Mouse (Mus musculus) embryonic facial prominence, embryonic 12.5 days (tissue): ENCODE data around the gene Sptlc3. TPM values are rescaled to one million over a fixed set of nuclear protein-coding genes. Genes with fewer than 3 reads are reported as not detected.

Experiments used
- ATAC-seq: fragments of 200-750 bp; cut with Nextera tagmentation; 2 replicates; pipeline ENCODE4 v1.8.0; 2017; ENCODE audit not compliant: insufficient number of reproducible peaks, insufficient read depth, low FRiP score, low TSS enrichment
- H3K27ac ChIP-seq: fragments of 300-500 bp; sonication (generic); 2 replicates; pipeline ENCODE4 v1.5.1; 2016; ENCODE audit warnings: mild to moderate bottlenecking
- H3K27me3 ChIP-seq: fragments of 300-500 bp; sonication (generic); 2 replicates; pipeline ENCODE4 v1.6.1; 2016; ENCODE audit warnings: mild to moderate bottlenecking, moderate library complexity
- H3K36me3 ChIP-seq: fragments of 300-500 bp; sonication (generic); 2 replicates; pipeline ENCODE4 v1.6.1; 2016; ENCODE audit warnings: mild to moderate bottlenecking
- H3K4me1 ChIP-seq: fragments of 300-500 bp; sonication (generic); 2 replicates; pipeline ENCODE4 v1.6.1; 2016
- H3K4me2 ChIP-seq: fragments of 300-500 bp; sonication (generic); replicated peaks from 2 replicates; pipeline ENCODE4 v1.6.1; 2016; ENCODE audit warnings: mild to moderate bottlenecking, moderate library complexity
- H3K4me3 ChIP-seq: fragments of 300-500 bp; sonication (generic); 2 replicates; pipeline ENCODE4 v1.5.1; 2016; ENCODE audit warnings: mild to moderate bottlenecking
- H3K9ac ChIP-seq: fragments of 300-500 bp; sonication (generic); 2 replicates; pipeline ENCODE4 v1.6.1; 2016; ENCODE audit warnings: mild to moderate bottlenecking, moderate library complexity
- H3K9me3 ChIP-seq: fragments of 300-500 bp; sonication (generic); 2 replicates; pipeline ENCODE4 v1.6.1; 2016; ENCODE audit warnings: mild to moderate bottlenecking, moderate library complexity
- WGBS: fragments of 180-500 bp; shearing (Covaris S2); methylation state at CpG from one replicate; pipeline ENCODE4 v1.1.7; 2016; 5-methylcytosine and 5-hydroxymethylcytosine counted together
- polyA plus RNA-seq: library from polyadenylated mRNA; unstranded; fragments of >200 nt; fragmentation: Nextera tagmentation; extraction: Ambion mirVana; gene quantifications from 2 replicates; pipeline ENCODE4 v1.2.1, GENCODE M21; 2016

Gene Sptlc3
- polyA plus RNA-seq, 1 experiment from 2014 or later, result 0.83 TPM

- H3K9me3 ChIP-seq, result no peaks in the 10 kb centered on the region
- H3K36me3 ChIP-seq, result no peaks in the 10 kb centered on the region
- H3K4me2 ChIP-seq, result no peak overlapping the region
- 50% methylated on average over 7 of the region's 7 CpGs for WGBS
- no peak overlapping the region for H3K9ac ChIP-seq
- no peaks in the 10 kb centered on the region for H3K27me3 ChIP-seq
- H3K27ac ChIP-seq, result no peak overlapping the region
- no peak overlapping the region for H3K4me3 ChIP-seq
- no peaks in the 10 kb centered on the region for H3K4me1 ChIP-seq
- no peak for ATAC-seq
Measured at GRCm38 (mm10) chr2:139601543-139602194, 108.0 kb downstream of the Sptlc3 start.

DNA sequence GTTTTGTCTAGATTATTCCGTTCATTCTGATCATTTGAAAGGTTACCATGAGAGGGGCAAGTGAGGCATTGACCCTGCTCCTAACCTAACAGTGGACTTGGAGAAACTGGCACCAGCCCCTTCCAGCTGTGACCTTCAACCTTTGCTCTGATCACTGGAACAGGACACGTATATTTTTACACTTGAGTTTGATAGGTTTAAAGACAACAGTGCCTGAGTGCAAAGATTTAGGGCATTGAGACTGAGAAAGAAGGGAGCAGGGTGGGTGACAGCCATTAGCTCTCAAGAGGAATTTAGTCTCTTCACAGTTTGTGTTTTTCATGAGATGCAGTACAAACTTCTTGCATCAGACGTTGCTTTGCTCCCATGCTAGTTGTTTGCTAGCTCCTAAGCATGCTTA, 114.5 kb downstream of the Sptlc3 start:
- H3K9ac ChIP-seq, result no peak overlapping the region
- no peak for ATAC-seq
- no peak overlapping the region for H3K4me3 ChIP-seq
- H3K27ac ChIP-seq, result peak overlapping the region; percentile 69
- H3K36me3 ChIP-seq, result no peaks in the 10 kb centered on the region
- 16% methylated on average over 3 of the region's 3 CpGs for WGBS
- peaks cover 28% of the 10 kb centered on the region for H3K4me1 ChIP-seq
- H3K27me3 ChIP-seq, result no peaks in the 10 kb centered on the region
- no peaks in the 10 kb centered on the region for H3K9me3 ChIP-seq
- peak overlapping the region; percentile 35; the same call in 1 of the 2 replicates for H3K4me2 ChIP-seq

- Histone ChIP-seq H3K4me3 (no peak overlapping the region), H3K9ac (no peak overlapping the region), H3K4me2 (peak overlapping the region; percentile 35), H3K36me3 (no peaks in the 10 kb centered on the region), H3K4me1 (peaks cover 35% of the 10 kb centered on the region), H3K9me3 (no peaks in the 10 kb centered on the region), H3K27ac (peak overlapping the region; percentile 69), H3K27me3 (no peaks in the 10 kb centered on the region)
- WGBS, result 5% methylated on average over 7 of the region's 7 CpGs
- ATAC-seq, result no peak
Measured at GRCm38 (mm10) chr2:139608810-139609209, 115.1 kb downstream of the Sptlc3 start.

- Histone ChIP-seq H3K9ac (no peak overlapping the region), H3K9me3 (no peaks in the 10 kb centered on the region), H3K4me2 (peak overlapping the region; percentile 35), H3K36me3 (no peaks in the 10 kb centered on the region), H3K27me3 (no peaks in the 10 kb centered on the region), H3K4me1 (peaks cover 38% of the 10 kb centered on the region), H3K27ac (0 out of 2 replicates have a peak overlapping the region, but pooled peaks have one; percentile 69), H3K4me3 (no peak overlapping the region)
- WGBS, result 13% methylated on average over 7 of the region's 7 CpGs
- ATAC-seq, result no peak
Measured at GRCm38 (mm10) chr2:139609231-139609630, 115.5 kb downstream of the Sptlc3 start.

DNA sequence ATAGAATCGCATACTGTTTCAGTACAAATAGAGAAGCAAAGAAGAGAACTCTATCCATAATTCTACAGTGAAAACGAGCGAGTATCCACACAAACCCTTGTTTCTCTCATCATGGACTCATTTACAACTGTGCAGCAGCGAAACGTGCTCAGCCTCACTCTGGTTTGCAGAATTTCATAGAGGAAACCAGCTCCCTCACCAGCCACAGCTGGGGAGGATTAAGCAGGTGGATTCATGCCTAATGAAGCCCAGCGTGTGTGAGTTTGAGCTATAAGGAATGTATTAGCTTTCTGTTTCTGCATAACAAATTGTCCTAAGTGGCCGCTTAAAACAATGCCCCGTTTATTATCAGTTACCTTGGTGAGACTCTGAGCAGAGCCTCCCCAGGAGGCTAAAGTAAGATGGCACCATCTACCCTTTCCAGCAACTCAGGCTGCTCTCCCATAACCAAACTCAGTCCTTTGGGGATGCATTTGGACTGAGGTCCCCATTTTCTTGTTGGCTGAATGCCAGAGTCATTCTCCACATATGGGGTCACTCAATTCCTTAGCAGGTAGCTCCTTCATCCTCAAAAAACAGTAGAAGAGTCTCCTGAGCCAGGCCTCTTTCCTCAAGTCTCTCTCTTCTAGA, 116.1 kb downstream of the Sptlc3 start:
- H3K4me3 ChIP-seq, result no peak overlapping the region
- H3K27ac ChIP-seq, result 0 out of 2 replicates have a peak overlapping the region, but pooled peaks have one; percentile 69
- no peaks in the 10 kb centered on the region for H3K27me3 ChIP-seq
- no peaks in the 10 kb centered on the region for H3K9me3 ChIP-seq
- 8% methylated on average over 8 of the region's 8 CpGs for WGBS
- 0 out of 2 replicates have a peak, but pooled peaks have one; percentile 47 for ATAC-seq
- H3K36me3 ChIP-seq, result no peaks in the 10 kb centered on the region
- H3K9ac ChIP-seq, result no peak overlapping the region
- H3K4me2 ChIP-seq, result peak overlapping the region; percentile 35; the same call in 1 of the 2 replicates
- peaks cover 43% of the 10 kb centered on the region for H3K4me1 ChIP-seq

GRCm38 (mm10) chr2:139612410-139613107, 118.8 kb downstream of the Sptlc3 start:
- Histone ChIP-seq H3K27ac (no peak overlapping the region), H3K9me3 (no peaks in the 10 kb centered on the region), H3K4me1 (peaks cover 43% of the 10 kb centered on the region), H3K36me3 (no peaks in the 10 kb centered on the region), H3K4me2 (no peak overlapping the region), H3K27me3 (no peaks in the 10 kb centered on the region), H3K4me3 (no peak overlapping the region), H3K9ac (no peak overlapping the region)
- no peak for ATAC-seq
- WGBS, result 58% methylated on average over 10 of the region's 10 CpGs

DNA sequence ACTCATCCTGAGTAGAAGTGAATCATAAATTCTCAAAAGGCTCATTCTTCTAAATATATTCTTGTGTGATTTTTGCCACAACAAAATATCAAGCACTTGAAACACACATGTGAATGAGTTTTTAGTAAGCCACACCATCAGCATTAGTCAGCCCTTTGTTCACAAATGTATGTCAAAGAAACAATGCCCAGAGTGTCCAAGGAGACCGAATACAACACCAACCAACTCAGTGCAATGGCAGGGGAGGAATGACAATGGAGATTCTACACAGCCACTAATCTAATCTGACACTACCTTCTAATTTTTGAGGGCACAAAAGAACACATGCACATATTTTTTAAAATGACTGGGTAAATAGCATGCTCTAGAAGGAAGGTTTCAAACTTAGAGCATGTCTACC, 132.8 kb downstream of the Sptlc3 start:
- Histone ChIP-seq H3K9me3 (no peaks in the 10 kb centered on the region), H3K4me1 (no peaks in the 10 kb centered on the region), H3K27ac (no peak overlapping the region), H3K4me3 (no peak overlapping the region), H3K4me2 (no peak overlapping the region), H3K9ac (no peak overlapping the region), H3K27me3 (no peaks in the 10 kb centered on the region), H3K36me3 (no peaks in the 10 kb centered on the region)
- 72% methylated on average over 1 of the region's 1 CpGs for WGBS
- no peak for ATAC-seq

GRCm38 (mm10) chr2:139628731-139629130, 135.0 kb downstream of the Sptlc3 start:
- H3K27me3 ChIP-seq, result no peaks in the 10 kb centered on the region
- H3K4me2 ChIP-seq, result no peak overlapping the region
- H3K36me3 ChIP-seq, result no peaks in the 10 kb centered on the region
- no peaks in the 10 kb centered on the region for H3K4me1 ChIP-seq
- no peak for ATAC-seq
- H3K27ac ChIP-seq, result no peak overlapping the region
- H3K4me3 ChIP-seq, result no peak overlapping the region
- H3K9ac ChIP-seq, result no peak overlapping the region
- 76% methylated on average over 4 of the region's 4 CpGs for WGBS
- no peaks in the 10 kb centered on the region for H3K9me3 ChIP-seq

- no peaks in the 10 kb centered on the region for H3K36me3 ChIP-seq
- no peak overlapping the region for H3K9ac ChIP-seq
- no peaks in the 10 kb centered on the region for H3K9me3 ChIP-seq
- H3K27me3 ChIP-seq, result no peaks in the 10 kb centered on the region
- no peak for ATAC-seq
- H3K4me3 ChIP-seq, result no peak overlapping the region
- WGBS, result 93% methylated on average over 3 of the region's 3 CpGs
- H3K4me1 ChIP-seq, result no peaks in the 10 kb centered on the region
- H3K27ac ChIP-seq, result no peak overlapping the region
- no peak overlapping the region for H3K4me2 ChIP-seq
Measured at GRCm38 (mm10) chr2:139629653-139630052, 135.9 kb downstream of the Sptlc3 start.

DNA sequence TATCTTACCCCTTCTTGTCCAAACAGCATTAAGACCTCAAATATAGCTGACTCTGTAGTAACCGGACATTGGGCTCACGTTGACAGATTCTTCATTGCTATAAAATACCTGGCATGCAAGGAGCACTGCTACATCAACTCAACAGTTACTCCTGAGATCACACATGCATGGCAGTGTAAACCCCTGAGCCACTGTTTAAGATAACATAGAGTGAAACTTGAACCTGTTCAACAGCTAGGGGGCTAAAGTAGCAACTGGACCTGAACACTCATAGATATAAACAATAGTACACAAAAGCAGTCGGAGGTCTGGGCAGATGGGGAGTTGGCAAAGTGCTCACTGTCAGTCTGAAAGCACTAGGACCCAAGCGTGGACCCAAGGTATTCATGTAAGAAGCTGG, 140.8 kb downstream of the Sptlc3 start:
- Histone ChIP-seq H3K36me3 (no peaks in the 10 kb centered on the region), H3K27me3 (no peaks in the 10 kb centered on the region), H3K4me3 (no peak overlapping the region), H3K27ac (no peak overlapping the region), H3K4me2 (no peak overlapping the region), H3K9ac (no peak overlapping the region), H3K4me1 (no peaks in the 10 kb centered on the region), H3K9me3 (no peaks in the 10 kb centered on the region)
- no peak for ATAC-seq
- 61% methylated on average over 4 of the region's 4 CpGs for WGBS

DNA sequence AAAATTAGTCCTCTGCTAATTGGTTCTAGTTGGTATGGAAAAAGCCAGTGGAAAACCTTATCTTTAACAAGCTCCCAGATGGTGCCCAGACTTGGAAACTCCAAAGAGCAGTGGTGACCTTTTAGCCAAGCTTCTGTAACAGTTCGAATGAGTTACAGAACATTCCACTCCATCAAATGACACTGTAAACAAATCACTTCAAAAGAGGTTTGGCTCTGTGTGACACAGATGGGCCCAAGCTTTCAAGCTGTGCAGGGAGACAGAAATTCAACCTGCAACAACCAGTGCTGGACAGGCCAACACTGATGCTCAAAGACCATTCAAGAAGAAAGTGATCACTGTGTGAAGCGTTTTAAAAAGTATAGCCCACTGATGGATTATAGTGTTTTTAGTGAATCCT, 144.1 kb downstream of the Sptlc3 start:
- H3K9me3 ChIP-seq, result no peaks in the 10 kb centered on the region
- H3K9ac ChIP-seq, result no peak overlapping the region
- H3K36me3 ChIP-seq, result no peaks in the 10 kb centered on the region
- H3K4me2 ChIP-seq, result no peak overlapping the region
- no peak overlapping the region for H3K27ac ChIP-seq
- H3K27me3 ChIP-seq, result no peaks in the 10 kb centered on the region
- no peak for ATAC-seq
- WGBS, result 53% methylated on average over 2 of the region's 2 CpGs
- H3K4me3 ChIP-seq, result no peak overlapping the region
- no peaks in the 10 kb centered on the region for H3K4me1 ChIP-seq
